Mouse (Mus musculus) small intestine, adult 2 months (tissue): ENCODE measurements around the gene Fhdc1. TPM values are rescaled to one million over a fixed set of nuclear protein-coding genes. Genes with fewer than 3 reads are reported as not detected.

Experiments
- H3K27ac ChIP-seq: fragments of 200-500 bp; 2 replicates; pipeline ENCODE4 v1.5.1; 2012; ENCODE audit warnings: low read depth, low read length, control low read depth, inconsistent platforms; ENCODE audit not compliant: insufficient read depth
- H3K27me3 ChIP-seq: fragments of 200-500 bp; 2 replicates; pipeline ENCODE4 v1.6.1; 2012; ENCODE audit warnings: mild to moderate bottlenecking, moderate library complexity, low read length, inconsistent platforms; ENCODE audit not compliant: control insufficient read depth, insufficient read depth
- H3K36me3 ChIP-seq: fragments of 200-500 bp; 2 replicates; pipeline ENCODE4 v1.6.1; 2012; ENCODE audit warnings: mild to moderate bottlenecking, low read length, control low read depth, inconsistent platforms; ENCODE audit not compliant: control insufficient read depth, insufficient read depth
- H3K4me1 ChIP-seq: fragments of 200-500 bp; 2 replicates; pipeline ENCODE4 v1.6.1; 2012; ENCODE audit warnings: low read length, inconsistent platforms, mixed read lengths; ENCODE audit not compliant: control insufficient read depth, insufficient read depth, insufficient read length
- H3K4me3 ChIP-seq: fragments of 200-500 bp; 2 replicates; pipeline ENCODE4 v1.5.1; 2012; ENCODE audit warnings: low read depth, mild to moderate bottlenecking, control low read depth, inconsistent platforms, low read length, moderate library complexity
- CTCF ChIP-seq: fragments of 200-500 bp; IDR thresholded peaks from 2 replicates; pipeline ENCODE4 v1.5.1; 2012; ENCODE audit warnings: low read depth, mild to moderate bottlenecking, control low read depth, inconsistent platforms, low read length, moderate library complexity, mixed read lengths; ENCODE audit not compliant: insufficient replicate concordance, insufficient read length; ENCODE audit errors: extremely low read depth
- POLR2A ChIP-seq: fragments of 200-500 bp; IDR thresholded peaks from 2 replicates; pipeline ENCODE4 v1.6.1; 2012; ENCODE audit warnings: low read depth, mild to moderate bottlenecking, control low read depth, inconsistent platforms, low read length, moderate library complexity
- WGBS: fragments of 180-500 bp; shearing (Covaris S2); methylation state at CpG from one replicate; pipeline ENCODE4 v1.1.7; 2018; 5-methylcytosine and 5-hydroxymethylcytosine counted together
- polyA plus RNA-seq: library from polyadenylated mRNA; depleted of rRNA; stranded (reverse); fragments of >200 nt; gene quantifications from 2 replicates; pipeline ENCODE4 v1.2.3, GENCODE M21; 2012; rRNA removed

The Fhdc1 gene
- polyA plus RNA-seq, 1 experiment: 1.3 TPM

GRCm38 (mm10) chr3:84395840-84396239 is 84.4 kb downstream of the Fhdc1 start:
- no peaks in the 10 kb centered on the region for H3K36me3 ChIP-seq
- no peak for TF ChIP-seq CTCF
- TF ChIP-seq POLR2A: no peak
- no peak overlapping the region for H3K4me3 ChIP-seq
- no peaks in the 10 kb centered on the region for H3K4me1 ChIP-seq
- no peak overlapping the region for H3K27ac ChIP-seq
- no peaks in the 10 kb centered on the region for H3K27me3 ChIP-seq

GRCm38 (mm10) chr3:84394841-84395447 is 85.3 kb downstream of the Fhdc1 start:
- H3K36me3 ChIP-seq: no peaks in the 10 kb centered on the region
- H3K27me3 ChIP-seq: no peaks in the 10 kb centered on the region
- TF ChIP-seq CTCF (no peak), POLR2A (no peak)
- H3K27ac ChIP-seq: no peak overlapping the region
- 80% methylated on average over 8 of the region's 8 CpGs for WGBS
- H3K4me3 ChIP-seq: no peak overlapping the region
- no peaks in the 10 kb centered on the region for H3K4me1 ChIP-seq

Other genes with a start within 250 kb of the Fhdc1 start
- 26.1 and 52.4 TPM in 2 replicates for gene Trim2, start 173.6 kb downstream of the Fhdc1 start, polyA plus RNA-seq
- 4.5 and 5.6 TPM in 2 replicates for gene Arfip1, start 102.2 kb upstream of the Fhdc1 start, polyA plus RNA-seq
- 0.04 TPM in 1 of 2 replicates, not detected in the other for gene Tigd4, start 113.1 kb upstream of the Fhdc1 start, polyA plus RNA-seq
- gene Tmem154, start 185.8 kb upstream of the Fhdc1 start, polyA plus RNA-seq: 1.5 and 2.0 TPM in 2 replicates